Mouse (Mus musculus) kidney, postnatal 0 days (tissue): ENCODE results near the gene Olfr312. TPM values are rescaled to one million over a fixed set of nuclear protein-coding genes. Genes with fewer than 3 reads are reported as not detected.

Experiments
- ATAC-seq: fragments of 200-750 bp; cut with Nextera tagmentation; replicated peaks from 2 replicates; pipeline ENCODE4 v1.8.0; 2017; ENCODE audit warnings: low read depth, moderate number of reproducible peaks, moderate TSS enrichment, moderate library complexity; ENCODE audit not compliant: low FRiP score
- DNase-seq: peaks from one replicate; pipeline ENCODE4 v3.0.0-alpha.2; 2016; ENCODE audit warnings: low spot score
- H3K27ac ChIP-seq: fragments of 300-500 bp; sonication (generic); 2 replicates; pipeline ENCODE4 v1.5.1; 2014; ENCODE audit warnings: mild to moderate bottlenecking
- H3K27me3 ChIP-seq: fragments of 300-500 bp; sonication (generic); 2 replicates; pipeline ENCODE4 v1.6.1; 2014; ENCODE audit warnings: low read length, mixed read lengths; ENCODE audit not compliant: insufficient read depth
- H3K36me3 ChIP-seq: fragments of 300-500 bp; sonication (generic); 2 replicates; pipeline ENCODE4 v1.6.1; 2014; ENCODE audit warnings: low read length, mixed read lengths; ENCODE audit not compliant: insufficient read depth
- H3K4me1 ChIP-seq: fragments of 300-500 bp; sonication (generic); replicated peaks from 2 replicates; pipeline ENCODE4 v1.6.1; 2014; ENCODE audit warnings: antibody characterized with exemption, low read length, mixed read lengths; ENCODE audit not compliant: insufficient read depth
- H3K4me2 ChIP-seq: fragments of 300-500 bp; sonication (generic); 2 replicates; pipeline ENCODE4 v1.6.1; 2014; ENCODE audit warnings: mild to moderate bottlenecking, low read length, moderate library complexity, mixed read lengths
- H3K4me3 ChIP-seq: fragments of 300-500 bp; sonication (generic); replicated peaks from 2 replicates; pipeline ENCODE4 v1.5.1; 2014; ENCODE audit warnings: low read depth, low read length
- H3K9ac ChIP-seq: fragments of 300-500 bp; sonication (generic); 2 replicates; pipeline ENCODE4 v1.6.1; 2014; ENCODE audit warnings: low read depth, low read length
- H3K9me3 ChIP-seq: fragments of 300-500 bp; sonication (generic); replicated peaks from 2 replicates; pipeline ENCODE4 v1.6.1; 2016; ENCODE audit warnings: low read length, inconsistent platforms, mixed read lengths
- CTCF ChIP-seq: IDR thresholded peaks from 2 replicates; pipeline ENCODE4 v1.5.1; 2016; ENCODE audit warnings: antibody characterized with exemption, low read depth, mild to moderate bottlenecking, moderate library complexity
- WGBS: fragments of 180-500 bp; shearing (Covaris S2); extraction: QIAGEN DNeasy Blood & Tissue Kit; methylation state at CpG from one replicate; pipeline ENCODE4 v1.1.7; 2014; 5-methylcytosine and 5-hydroxymethylcytosine counted together
- polyA plus RNA-seq: library from polyadenylated mRNA; unstranded; fragments of >200 nt; fragmentation: Nextera tagmentation; extraction: Ambion mirVana; gene quantifications from 2 replicates; pipeline ENCODE4 v1.2.1, GENCODE M21; 2015

The Olfr312 gene
- polyA plus RNA-seq, 1 experiment from 2014 or later, result not detected

GRCm38 (mm10) chr11:58883756-58884155 lies 54.7 kb downstream of the Olfr312 start:
- WGBS, result 88% methylated on average over 8 of the region's 8 CpGs
- no peaks in the 10 kb centered on the region for H3K27me3 ChIP-seq
- DNase-seq (no peak), ATAC-seq (no peak)
- H3K9ac ChIP-seq, result no peak overlapping the region
- no peak overlapping the region for H3K4me3 ChIP-seq
- no peak overlapping the region for H3K4me2 ChIP-seq
- no peak for TF ChIP-seq CTCF
- peaks cover 20% of the 10 kb centered on the region for H3K36me3 ChIP-seq
- H3K27ac ChIP-seq, result no peak overlapping the region
- H3K9me3 ChIP-seq, result no peaks in the 10 kb centered on the region
- no peaks in the 10 kb centered on the region for H3K4me1 ChIP-seq

Other genes starting within 250 kb of the Olfr312 start
- gene Olfr324, start 234.1 kb upstream of the Olfr312 start, polyA plus RNA-seq, result not detected in 2 replicates
- gene 2210407C18Rik, start 213.2 kb upstream of the Olfr312 start, polyA plus RNA-seq, result not detected in 2 replicates
- gene Olfr323, start 198.7 kb upstream of the Olfr312 start, polyA plus RNA-seq, result not detected in 2 replicates
- 0.08 and 0.14 TPM in 2 replicates for gene Trim58, start 188.8 kb upstream of the Olfr312 start, polyA plus RNA-seq
- 0.05 and 0.09 TPM in 2 replicates for gene Olfr322, start 170.5 kb upstream of the Olfr312 start, polyA plus RNA-seq
- not detected in 2 replicates for gene Olfr320, start 148.1 kb upstream of the Olfr312 start, polyA plus RNA-seq
- gene Olfr319, start 130.1 kb upstream of the Olfr312 start, polyA plus RNA-seq, result not detected in 2 replicates
- not detected in 2 replicates for gene Olfr318, start 105.2 kb upstream of the Olfr312 start, polyA plus RNA-seq
- not detected in 2 replicates for gene Olfr317, start 90.0 kb upstream of the Olfr312 start, polyA plus RNA-seq
- gene Olfr316, start 76.5 kb upstream of the Olfr312 start, polyA plus RNA-seq, result not detected in 2 replicates
- not detected in 2 replicates for gene Olfr315, start 56.0 kb upstream of the Olfr312 start, polyA plus RNA-seq
- not detected in 2 replicates for gene Olfr314, start 46.3 kb upstream of the Olfr312 start, polyA plus RNA-seq
- gene Fam183b, start 27.3 kb upstream of the Olfr312 start, polyA plus RNA-seq, result 0.31 and 0.37 TPM in 2 replicates
- not detected in 2 replicates for gene Olfr313, start 14.2 kb upstream of the Olfr312 start, polyA plus RNA-seq
- gene Olfr311, start 10.0 kb downstream of the Olfr312 start, polyA plus RNA-seq, result not detected in 2 replicates
- 5.5 and 6.1 TPM in 2 replicates for gene Gm12258, start 17.9 kb downstream of the Olfr312 start, polyA plus RNA-seq
- gene 2810021J22Rik, start 38.0 kb downstream of the Olfr312 start, polyA plus RNA-seq, result 7.2 TPM in 2 replicates
- gene Zfp39, start 75.0 kb downstream of the Olfr312 start, polyA plus RNA-seq, result 3.8 and 4.3 TPM in 2 replicates
- gene Btnl10, start 88.7 kb downstream of the Olfr312 start, polyA plus RNA-seq, result 0.16 TPM in 1 of 2 replicates, not detected in the other
- gene Rnf187, start 109.7 kb downstream of the Olfr312 start, polyA plus RNA-seq, result 238 and 249 TPM in 2 replicates
- gene Hist3h2ba, start 119.7 kb downstream of the Olfr312 start, polyA plus RNA-seq, result 43.9 and 45.8 TPM in 2 replicates
- 40.9 and 41.2 TPM in 2 replicates for gene Hist3h2a, start 125.4 kb downstream of the Olfr312 start, polyA plus RNA-seq
- 0.32 and 0.37 TPM in 2 replicates for gene Trim17, start 125.4 kb downstream of the Olfr312 start, polyA plus RNA-seq
- 16.3 and 16.7 TPM in 2 replicates for gene Trim11, start 148.9 kb downstream of the Olfr312 start, polyA plus RNA-seq